Mouse (Mus musculus): ENCODE results near the gene Dcaf4.

- TF ChIP-seq CTCF (IDR thresholded peaks at IDR 0.05; ENCODE audit: insufficient read depth, low read depth, low read length) (no peak), POLR2A (IDR thresholded peaks at IDR 0.05; ENCODE audit: insufficient read depth, low read depth, low read length) (no peak)
These were observed 8.4 kb downstream of the Dcaf4 start for GRCm38 (mm10) chr12:83528665-83529064.

Data from olfactory bulb, adult 2 months (tissue).